Mouse (Mus musculus) ovary, adult 18-20 months (tissue): ENCODE results near the gene Gm20431.

Experiments used
- DNase-seq: peaks from one replicate; pipeline ENCODE4 v3.0.0; 2022; ENCODE audit warnings: low spot score, mixed read lengths

Gm20431 gene

GRCm38 (mm10) chr2:167688498-167689451 is 27.5 kb upstream of the Gm20431 start, which contains the start of gene Cebpb:
Gene Cebpb, plus strand, starts transcription at chr2:167688915.
- peak; percentile 80 for DNase-seq

DNA sequence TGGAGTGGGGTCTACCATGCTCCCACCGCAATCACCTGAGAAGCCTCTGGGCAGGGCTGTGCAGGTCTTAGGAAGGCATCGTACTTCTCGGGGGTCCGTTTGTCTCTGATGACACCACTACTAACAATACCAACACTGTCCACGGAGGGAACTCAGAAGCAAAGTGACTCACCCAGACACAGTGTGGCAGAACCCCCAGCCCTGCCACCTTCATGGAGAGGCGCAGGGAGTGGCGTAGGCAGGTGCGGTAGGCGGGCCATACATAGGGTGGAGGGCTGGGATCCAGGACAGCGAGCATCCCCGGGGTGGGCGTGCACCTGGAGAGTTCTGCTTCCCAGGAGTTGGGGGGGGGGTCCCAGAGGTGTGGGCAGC is 26.8 kb upstream of the Gm20431 start:
- no peak for DNase-seq

- peak; percentile 84 for DNase-seq
Observed at GRCm38 (mm10) chr2:167687651-167688101, 26.4 kb upstream of the Gm20431 start.

GRCm38 (mm10) chr2:167687250-167687586 is 25.9 kb upstream of the Gm20431 start:
- no peak for DNase-seq

DNA sequence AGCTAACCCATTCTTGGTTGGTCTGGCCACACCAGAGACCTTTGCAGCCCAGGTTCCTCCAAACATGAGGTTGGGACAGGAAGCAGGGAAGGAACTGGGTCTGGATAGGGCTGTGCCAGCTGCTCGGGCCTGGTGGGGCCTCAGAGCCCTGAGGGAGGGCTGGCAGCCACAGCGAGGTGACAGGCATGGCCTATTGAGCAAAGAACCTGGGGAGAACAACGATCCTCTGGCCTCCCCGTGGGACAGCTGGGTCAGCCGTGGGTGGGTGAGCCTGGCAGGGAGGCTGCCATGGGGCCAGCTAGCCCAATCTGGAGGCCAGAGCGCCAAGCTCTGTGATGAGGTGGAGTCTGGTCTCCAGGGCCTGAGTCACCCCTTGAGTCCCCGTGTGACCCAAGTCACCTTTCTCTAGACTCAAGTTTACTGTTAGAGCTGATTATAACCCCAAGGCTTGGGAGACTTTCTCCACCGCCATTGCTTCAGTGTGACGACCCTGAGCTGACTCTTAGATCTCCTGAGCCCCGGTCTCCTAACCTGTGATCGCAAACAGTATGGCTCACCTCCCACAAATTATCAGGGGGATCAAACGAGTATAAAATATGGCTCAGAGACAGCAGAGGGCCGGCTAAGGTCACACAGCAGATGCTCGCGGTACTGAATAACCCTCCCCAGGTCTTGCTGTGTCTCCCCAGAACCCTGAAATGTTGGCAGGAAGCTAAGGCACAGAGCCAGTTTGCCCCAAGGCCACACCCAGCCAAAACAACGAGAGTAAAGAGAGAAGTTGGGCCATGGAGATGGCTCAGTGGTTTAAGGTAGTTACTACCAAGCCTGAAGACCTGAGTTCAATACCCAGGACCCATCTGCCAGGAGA is 25.3 kb upstream of the Gm20431 start:
- DNase-seq: peak; percentile 64

- DNase-seq: no peak
Observed at GRCm38 (mm10) chr2:167685865-167686264, 24.6 kb upstream of the Gm20431 start.

- DNase-seq: peak; percentile 78
Observed at GRCm38 (mm10) chr2:167685137-167685536, 23.8 kb upstream of the Gm20431 start.

GRCm38 (mm10) chr2:167683721-167684120 is 22.4 kb upstream of the Gm20431 start:
- no peak for DNase-seq

GRCm38 (mm10) chr2:167680657-167681056 is 19.4 kb upstream of the Gm20431 start:
- no peak for DNase-seq

DNA sequence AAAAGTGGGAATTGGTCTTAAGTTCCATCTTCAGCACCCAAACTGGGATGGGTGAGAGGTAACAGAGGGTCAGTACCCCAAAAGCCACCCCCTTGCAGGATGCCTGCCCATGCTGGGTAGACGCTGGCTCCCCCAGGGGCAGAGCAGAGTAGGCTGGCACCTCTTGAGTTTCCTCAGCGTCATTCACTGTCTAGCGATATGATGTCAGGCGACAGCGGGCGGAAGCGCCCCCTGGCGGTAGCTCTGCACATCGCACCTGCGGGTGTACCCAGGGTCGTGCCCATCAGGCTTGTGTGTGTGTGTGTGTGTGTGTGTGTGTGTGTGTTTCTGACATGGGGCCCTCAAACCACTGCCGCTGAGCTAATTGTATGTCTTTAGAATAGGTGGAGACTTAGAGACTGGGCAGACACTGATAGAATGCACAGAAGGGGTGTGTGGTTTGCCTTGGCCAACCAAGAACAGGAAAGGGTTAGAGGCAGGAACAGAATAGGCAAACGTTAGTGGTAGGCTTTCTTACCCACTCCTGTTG is 18.7 kb upstream of the Gm20431 start:
- DNase-seq: no peak

DNA sequence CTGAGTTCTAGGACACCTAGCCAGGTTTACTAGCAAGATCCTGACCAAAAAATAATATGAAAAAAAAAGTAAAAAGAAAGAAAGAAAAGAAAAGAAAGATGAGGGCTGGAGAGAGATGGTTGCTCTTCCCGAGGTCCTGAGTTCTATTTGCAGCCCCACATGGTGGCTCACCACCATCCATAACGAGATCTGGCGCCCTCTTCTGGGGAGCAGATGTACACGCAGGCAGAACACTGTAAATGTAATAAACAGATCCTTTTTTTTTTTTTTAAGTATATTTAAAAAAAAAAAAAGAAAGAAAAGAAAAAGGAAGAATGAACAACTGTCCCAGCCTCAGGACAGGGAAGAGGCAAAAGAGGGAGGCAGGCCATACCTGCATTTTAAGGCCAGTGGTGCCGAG is 17.3 kb upstream of the Gm20431 start:
- DNase-seq: no peak

GRCm38 (mm10) chr2:167675120-167675909 is 14.0 kb upstream of the Gm20431 start:
- DNase-seq: no peak

DNA sequence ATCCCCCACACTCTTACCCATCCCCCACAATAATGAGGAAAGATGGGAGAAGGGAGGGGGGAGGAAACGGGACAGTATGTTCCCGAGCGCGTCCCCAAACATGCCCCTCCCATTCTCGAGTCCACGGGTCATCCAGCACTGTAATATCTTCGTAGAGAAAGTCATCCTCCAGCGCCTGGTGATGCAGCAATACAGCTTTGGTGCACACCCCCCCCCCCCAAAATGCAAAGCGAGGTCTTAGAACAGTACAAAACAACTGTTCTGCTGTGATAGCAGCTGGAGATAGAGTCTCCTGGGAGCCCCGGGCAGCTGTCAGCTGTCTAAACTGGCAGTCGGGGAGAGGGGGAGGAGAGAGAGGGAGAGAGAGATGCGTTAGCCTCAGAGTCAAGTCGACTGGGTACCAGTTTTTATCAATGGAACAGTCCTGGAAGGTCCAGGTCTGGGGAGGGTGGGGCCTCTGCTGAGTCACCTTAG is 11.0 kb upstream of the Gm20431 start:
- DNase-seq: no peak

DNA sequence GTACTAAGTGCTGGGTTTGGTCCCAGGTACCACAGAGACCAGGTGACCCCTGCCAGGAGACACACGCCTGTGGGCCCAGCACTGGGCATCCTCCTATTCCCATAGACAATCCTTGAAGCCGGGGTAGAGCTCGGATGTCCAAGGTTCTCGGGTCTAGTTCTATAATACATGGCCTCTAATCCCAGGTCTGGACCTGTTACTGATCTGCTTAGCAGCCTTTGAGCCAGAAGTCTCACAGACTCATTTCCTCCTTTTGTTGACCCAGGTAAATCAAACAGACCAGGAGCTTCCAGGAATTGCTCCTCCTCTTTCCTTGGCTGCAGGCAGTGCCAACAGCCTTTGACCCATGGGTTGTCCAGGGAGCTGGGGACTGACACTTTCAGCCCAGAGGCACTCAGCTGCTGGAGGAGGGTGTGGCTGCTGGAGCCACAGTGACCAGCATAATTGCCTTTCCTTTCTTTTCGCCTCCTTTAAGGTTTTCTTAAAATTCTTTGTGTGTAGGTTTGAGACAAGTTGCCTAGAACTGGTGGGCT is 9.9 kb upstream of the Gm20431 start:
- DNase-seq: no peak

GRCm38 (mm10) chr2:167669398-167669797 is 8.1 kb upstream of the Gm20431 start:
- DNase-seq: no peak

- no peak for DNase-seq
Observed at GRCm38 (mm10) chr2:167668426-167668825, 7.1 kb upstream of the Gm20431 start.

- no peak for DNase-seq
Observed at GRCm38 (mm10) chr2:167665972-167666713, 4.8 kb upstream of the Gm20431 start.

DNA sequence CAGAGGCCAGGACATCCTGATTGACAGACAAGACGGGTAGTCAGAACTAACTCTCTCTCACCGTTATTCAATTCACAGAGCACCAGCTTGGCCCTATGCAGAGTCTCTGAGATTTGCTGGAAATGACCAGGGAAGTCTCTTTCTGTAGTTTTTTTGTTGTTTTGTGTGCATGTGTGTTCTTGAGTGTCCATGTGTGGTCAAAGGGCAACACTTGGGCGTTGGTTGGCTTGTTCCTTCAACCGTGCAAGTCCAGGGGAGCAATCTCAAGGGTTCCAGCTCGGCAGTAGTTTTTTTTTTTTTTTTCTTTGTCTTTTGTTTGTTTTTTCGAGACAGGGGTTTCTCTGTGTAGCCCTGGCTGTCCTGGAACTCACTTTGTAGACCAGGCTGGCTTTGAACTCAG is 1.4 kb upstream of the Gm20431 start:
- DNase-seq: no peak

DNA sequence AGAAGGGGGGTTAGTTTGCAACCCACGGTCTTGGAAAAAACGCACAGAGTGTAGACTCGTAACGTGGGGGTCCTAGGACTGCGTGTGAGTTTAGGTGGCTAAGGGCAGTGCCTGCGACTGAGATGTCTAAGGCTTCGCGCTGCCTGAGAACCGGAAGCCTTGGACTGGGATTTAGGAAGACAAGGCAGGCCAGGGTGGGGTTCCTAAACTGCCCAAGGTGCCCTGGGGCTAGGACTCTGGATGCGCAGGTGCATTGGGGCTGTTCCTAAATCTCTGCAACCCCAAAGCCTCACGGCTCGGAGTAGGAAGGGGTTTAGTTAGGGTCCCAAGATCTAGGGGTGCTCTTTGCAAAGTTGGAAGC is 705 bp downstream of the Gm20431 start:
- DNase-seq: no peak

- peak; percentile 55 for DNase-seq
Observed at GRCm38 (mm10) chr2:167659847-167660610, 1.3 kb downstream of the Gm20431 start.
